Mouse (Mus musculus): ENCODE results near the gene Mllt6. TPM values are rescaled to one million over a fixed set of nuclear protein-coding genes. Genes with fewer than 3 reads are reported as not detected.
"Not testable (repeated sequence)": the region's sequence is repeated elsewhere in the genome, so short reads cannot be mapped to it uniquely, and the experiment has no call there.

The Mllt6 gene
- 10 to 100 TPM; 42.4 to 44.0 TPM for total RNA-seq (2021)
- long read RNA-seq, experiment 1, partial matches to known transcripts = 2 of 8 reads
- long read RNA-seq, experiment 1, other reads (novel, unspliced or antisense) = 6 of 8 reads
- long read RNA-seq, experiment 2, partial matches to known transcripts = 6 of 16 reads
- long read RNA-seq, experiment 2, other reads (novel, unspliced or antisense) = 10 of 16 reads

GRCm38 (mm10) chr11:97662893-97663527 lies at the start of gene Mllt6:
Gene Mllt6 (plus strand): TSS chr11:97663414.
- DNase-seq (ENCODE audit: low spot score in 2 of 2) = peak; percentile 64 to 76

GRCm38 (mm10) chr11:97615276-97615675 lies 47.9 kb upstream of the Mllt6 start:
- no peak for DNase-seq (ENCODE audit: low spot score in 2 of 2)

- no peak for DNase-seq (ENCODE audit: low spot score in 2 of 2)
These were observed 44.8 kb upstream of the Mllt6 start for GRCm38 (mm10) chr11:97618368-97618767.

- peak; percentile 54 for DNase-seq (ENCODE audit: low spot score in 2 of 2)
These were observed 43.8 kb upstream of the Mllt6 start for GRCm38 (mm10) chr11:97619391-97619795.

GRCm38 (mm10) chr11:97622440-97622839 lies 40.8 kb upstream of the Mllt6 start:
- peak; percentile 65 to 71 for DNase-seq (ENCODE audit: low spot score in 2 of 2)

- DNase-seq (ENCODE audit: low spot score in 2 of 2) = no peak
These were observed 40.0 kb upstream of the Mllt6 start for GRCm38 (mm10) chr11:97623166-97623565.

- DNase-seq (ENCODE audit: low spot score in 2 of 2) = no peak
These were observed 37.7 kb upstream of the Mllt6 start for GRCm38 (mm10) chr11:97625551-97625950.

GRCm38 (mm10) chr11:97626431-97626830 lies 36.8 kb upstream of the Mllt6 start:
- DNase-seq (ENCODE audit: low spot score in 2 of 2) = no peak

- DNase-seq (ENCODE audit: low spot score in 2 of 2) = no peak
These were observed 36.4 kb upstream of the Mllt6 start for GRCm38 (mm10) chr11:97626850-97627249.

GRCm38 (mm10) chr11:97627556-97628302 lies 35.5 kb upstream of the Mllt6 start:
- no peak for DNase-seq (ENCODE audit: low spot score in 2 of 2)

- no peak for DNase-seq (ENCODE audit: low spot score in 2 of 2)
These were observed 35.0 kb upstream of the Mllt6 start for GRCm38 (mm10) chr11:97628303-97628567.

- DNase-seq (ENCODE audit: low spot score in 2 of 2) = peak; percentile 15 to 30
These were observed 34.4 kb upstream of the Mllt6 start for GRCm38 (mm10) chr11:97628568-97629518.

GRCm38 (mm10) chr11:97629576-97629975 lies 33.6 kb upstream of the Mllt6 start, which contains the start of gene Epop:
Gene Epop (minus strand): TSS chr11:97629702.
- peak; percentile 87 to 89 for DNase-seq (ENCODE audit: low spot score in 2 of 2)

GRCm38 (mm10) chr11:97631046-97631445 lies 32.2 kb upstream of the Mllt6 start:
- no peak for DNase-seq (ENCODE audit: low spot score in 2 of 2)

GRCm38 (mm10) chr11:97631500-97631899 lies 31.7 kb upstream of the Mllt6 start:
- no peak for DNase-seq (ENCODE audit: low spot score in 2 of 2)

GRCm38 (mm10) chr11:97631938-97632337 lies 31.3 kb upstream of the Mllt6 start:
- DNase-seq (ENCODE audit: low spot score in 2 of 2) = peak; percentile 84 to 85

GRCm38 (mm10) chr11:97632440-97632839 lies 30.8 kb upstream of the Mllt6 start:
- not testable (repeated sequence) for DNase-seq (ENCODE audit: low spot score in 2 of 2)

- no peak for DNase-seq (ENCODE audit: low spot score in 2 of 2)
These were observed 27.7 kb upstream of the Mllt6 start for GRCm38 (mm10) chr11:97635468-97636019.

GRCm38 (mm10) chr11:97641668-97642067 lies 21.5 kb upstream of the Mllt6 start:
- DNase-seq (ENCODE audit: low spot score in 2 of 2) = no peak

- no peak for DNase-seq (ENCODE audit: low spot score in 2 of 2)
These were observed 20.5 kb upstream of the Mllt6 start for GRCm38 (mm10) chr11:97642746-97643145.
